Comparison of ENCODE assay signal across 9 mouse cellular contexts in genomic region chr14:79140826-79141219, GRCm38 (mm10).
A peak's percentile ranks its signal among the peaks of the same experiment; 100 is the strongest.
DNase-seq lines count a peak whose midpoint lies in the region; ATAC-seq lines count a peak whose summit lies in the region.
"Had no signal": no experiment of that assay in that cellular context is flagged by ENCODE, and none has a peak within 500 bp of the region (broad histone marks: within the 10 kb centered on the region; RNA-seq: fewer than 3 reads in every experiment).

No protein-coding gene starts in this region.

- H3K9me3 ChIP-seq in heart, embryonic 13.5 days = no peaks in the 10 kb centered on the region

- WGBS in heart, embryonic 13.5 days = 67% methylated on average over 2 of the region's 2 CpGs

- no peak overlapping the region for H3K4me2 ChIP-seq in heart, embryonic 13.5 days

- H3K9ac ChIP-seq in heart, embryonic 13.5 days = no peak overlapping the region

- H3K36me3 ChIP-seq in heart, embryonic 13.5 days = no peaks in the 10 kb centered on the region; the same call in 1 of the 2 replicates

- peak; percentile 58; the same call in 1 of the 2 replicates for ATAC-seq in heart, embryonic 13.5 days (ENCODE audit: extremely low read depth, insufficient number of reproducible peaks, low FRiP score, low TSS enrichment)

- H3K27me3 ChIP-seq in heart, embryonic 13.5 days (replicated peaks) = 0 out of 2 replicates have a peak, but pooled peaks cover 3% of the 10 kb centered on the region
- H3K27me3 ChIP-seq: megakaryocyte, embryonic 14.5 days had no signal

- DNase-seq in 3T3-L1 (ENCODE audit: low read depth, low spot score) (peak; percentile 9), adipocyte (ENCODE audit: low spot score) (peak; percentile 16)
- DNase-seq in kidney, postnatal 14 days = peak; percentile 66
- DNase-seq in retina, postnatal 1 day = peak; percentile 47
- no peak for DNase-seq in left cerebral cortex, adult 18-20 months (ENCODE audit: low spot score in 2 of 2)
- DNase-seq in right cerebral cortex, postnatal 10 days (ENCODE audit: low spot score in 2 of 2) = no peak
- DNase-seq in adrenal gland, postnatal 14 days = no peak

- H3K4me1 ChIP-seq in heart, embryonic 13.5 days = peaks cover 17% of the 10 kb centered on the region

- no peak overlapping the region for H3K4me3 ChIP-seq in heart, embryonic 13.5 days
- H3K4me3 ChIP-seq: megakaryocyte, embryonic 14.5 days had no signal

- no peak overlapping the region for H3K27ac ChIP-seq in heart, embryonic 13.5 days (replicated peaks)

Comparison
In these comparisons a context has a peak if more than half of its experiments do, and no peak if none do; other contexts are left out.
1. DNase-seq: peak in 3T3-L1 (single experiment), adipocyte (single experiment), kidney, postnatal 14 days (single experiment) and retina, postnatal 1 day (single experiment); none in left cerebral cortex, adult 18-20 months (0 of 2), right cerebral cortex, postnatal 10 days (0 of 2) and adrenal gland, postnatal 14 days (single experiment).